Mouse (Mus musculus): ENCODE measurements around the gene Nin. TPM values are rescaled to one million over a fixed set of nuclear protein-coding genes. Genes with fewer than 3 reads are reported as not detected.
A peak's percentile ranks its signal among the peaks of the same experiment; 100 is the strongest.

Nin gene
- total and polyA plus RNA-seq, 3 experiments, result 48.4 to 49.1 TPM; not detected in 1

DNA sequence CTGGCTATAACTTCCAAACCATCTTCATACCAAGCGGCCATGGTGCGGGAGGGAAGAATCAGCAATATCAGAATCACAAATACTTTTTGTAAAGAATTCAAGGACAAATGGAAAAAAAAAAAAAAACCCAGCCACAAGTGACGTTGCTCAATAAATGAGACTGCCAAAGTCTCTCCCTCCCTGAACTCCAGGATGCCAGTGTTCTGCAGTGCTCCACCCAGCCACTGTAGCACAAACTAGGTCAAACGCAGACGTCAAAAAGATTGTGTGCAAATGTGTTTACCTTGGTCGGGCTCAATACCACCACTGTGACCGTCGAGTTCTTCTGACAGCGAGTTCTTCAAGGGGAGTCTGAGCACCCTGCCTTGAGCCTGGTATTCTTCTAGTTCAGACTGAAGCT is 64.8 kb downstream of the Nin start:
- no peaks in the 10 kb centered on the region for H3K4me1 ChIP-seq (ENCODE audit: control insufficient read depth in 1 of 2, insufficient read depth in 2 of 2, low read length in 2 of 2)
- no peaks in the 10 kb centered on the region for H3K9me3 ChIP-seq (replicated peaks; ENCODE audit: insufficient read depth, low read length)
- H3K79me2 ChIP-seq (ENCODE audit: control insufficient read depth, insufficient read depth, low read length, poor library complexity), result no peaks in the 10 kb centered on the region
- no peaks in the 10 kb centered on the region for H3K27me3 ChIP-seq (ENCODE audit: control insufficient read depth in 1 of 2, insufficient read depth in 2 of 2, low read length in 2 of 2)
- TF ChIP-seq EP300 (IDR thresholded peaks at IDR 0.05; ENCODE audit: low read depth in 1 of 2, low read length in 2 of 2) (no peak), POLR2AphosphoS2 (IDR thresholded peaks at IDR 0.05; ENCODE audit: low read length) (no peak), TAL1 (IDR thresholded peaks at IDR 0.05; ENCODE audit: low read length) (no peak), POLR2AphosphoS5 (IDR thresholded peaks at IDR 0.05; ENCODE audit: borderline replicate concordance, low read depth, low read length) (no peak), ZC3H11A (IDR thresholded peaks at IDR 0.05; ENCODE audit: low read depth, low read length) (no peak), MAX (IDR thresholded peaks at IDR 0.05; ENCODE audit: low read length) (no peak), RCOR1 (IDR thresholded peaks at IDR 0.05; ENCODE audit: low read depth, low read length) (no peak), ZMIZ1 (IDR thresholded peaks at IDR 0.05; ENCODE audit: low read depth, low read length) (no peak), MYC (IDR thresholded peaks at IDR 0.05; ENCODE audit: low read depth, low read length) (no peak), MAFK (IDR thresholded peaks at IDR 0.05; ENCODE audit: borderline replicate concordance, low read depth, low read length) (no peak), NRF1 (IDR thresholded peaks at IDR 0.05; ENCODE audit: insufficient read depth, low read depth, low read length, poor library complexity, severe bottlenecking) (no peak), E2F4 (IDR thresholded peaks at IDR 0.05; ENCODE audit: borderline replicate concordance, low read depth, low read length) (no peak), MYB (IDR thresholded peaks at IDR 0.05; ENCODE audit: low read depth, low read length) (no peak)
- peaks cover 0 to 19% of the 10 kb centered on the region in 2 experiments; a peak in 2 of 4 replicates for H3K36me3 ChIP-seq (ENCODE audit: control insufficient read depth in 1 of 2, insufficient read depth in 2 of 2, low read length in 2 of 2)
- H3K4me3 ChIP-seq (ENCODE audit: control insufficient read depth in 1 of 2, insufficient read depth in 1 of 2, low read depth in 2 of 2, low read length in 2 of 2), result no peak overlapping the region
- DNase-seq (ENCODE audit: low read depth, low spot score), result no peak
- no peak overlapping the region for H3K27ac ChIP-seq (ENCODE audit: control insufficient read depth, low read depth, low read length)
- H3K9ac ChIP-seq (ENCODE audit: control insufficient read depth, low read depth, low read length, poor library complexity, severe bottlenecking), result no peak overlapping the region

DNA sequence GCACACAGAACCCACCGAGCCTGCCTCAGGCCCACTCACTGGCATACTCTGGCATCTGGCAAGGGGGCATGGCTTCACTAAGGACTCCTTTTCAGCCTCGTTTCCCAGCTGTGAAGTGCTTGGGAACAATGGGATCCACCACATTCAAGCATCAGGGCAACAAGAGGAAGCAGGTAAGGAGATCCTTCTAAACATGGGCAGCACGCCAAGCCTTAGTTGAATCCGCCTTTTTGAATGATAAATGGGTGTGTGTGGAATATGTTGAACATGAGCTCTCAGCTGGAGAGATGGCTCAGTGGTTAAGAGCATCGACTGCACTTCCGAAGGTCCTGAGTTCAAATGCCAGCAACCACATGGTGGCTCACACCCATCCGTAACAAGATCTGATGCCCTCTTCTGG is 66.2 kb downstream of the Nin start:
- Histone ChIP-seq H3K36me3 (ENCODE audit: control insufficient read depth in 1 of 2, insufficient read depth in 2 of 2, low read length in 2 of 2) (peaks cover 0 to 14% of the 10 kb centered on the region in 2 experiments; a peak in 2 of 4 replicates), H3K27ac (ENCODE audit: control insufficient read depth, low read depth, low read length) (no peak overlapping the region), H3K4me3 (ENCODE audit: control insufficient read depth in 1 of 2, insufficient read depth in 1 of 2, low read depth in 2 of 2, low read length in 2 of 2) (no peak overlapping the region), H3K9me3 (replicated peaks; ENCODE audit: insufficient read depth, low read length) (no peaks in the 10 kb centered on the region), H3K9ac (ENCODE audit: control insufficient read depth, low read depth, low read length, poor library complexity, severe bottlenecking) (no peak overlapping the region), H3K79me2 (ENCODE audit: control insufficient read depth, insufficient read depth, low read length, poor library complexity) (no peaks in the 10 kb centered on the region), H3K4me1 (ENCODE audit: control insufficient read depth in 1 of 2, insufficient read depth in 2 of 2, low read length in 2 of 2) (no peaks in the 10 kb centered on the region), H3K27me3 (ENCODE audit: control insufficient read depth in 1 of 2, insufficient read depth in 2 of 2, low read length in 2 of 2) (no peaks in the 10 kb centered on the region)
- TF ChIP-seq BHLHE40 (IDR thresholded peaks at IDR 0.05; ENCODE audit: borderline replicate concordance, low read depth, low read length) (no peak), MAX (IDR thresholded peaks at IDR 0.05; ENCODE audit: low read length) (no peak), CHD2 (IDR thresholded peaks at IDR 0.05; ENCODE audit: low read length) (no peak), MXI1 (IDR thresholded peaks at IDR 0.05; ENCODE audit: low read depth, low read length) (no peak), NELFE (IDR thresholded peaks at IDR 0.05; ENCODE audit: low read depth, low read length) (no peak), POLR2AphosphoS2 (IDR thresholded peaks at IDR 0.05; ENCODE audit: low read length) (no peak), KAT2A (conservative IDR thresholded peaks at IDR 0.05; ENCODE audit: low read depth, low read length) (no peak), MYB (IDR thresholded peaks at IDR 0.05; ENCODE audit: low read depth, low read length) (no peak), E2F4 (IDR thresholded peaks at IDR 0.05; ENCODE audit: borderline replicate concordance, low read depth, low read length) (no peak), TCF12 (IDR thresholded peaks at IDR 0.05; ENCODE audit: low read depth, low read length) (no peak), POLR2A (IDR thresholded peaks at IDR 0.05; ENCODE audit: control insufficient read depth in 1 of 2, insufficient read depth in 1 of 2, low read depth in 1 of 2, low read length in 2 of 2, poor library complexity in 1 of 2) (no peak)
- DNase-seq (ENCODE audit: low read depth, low spot score), result peak; percentile 32

Data from MEL (cell line).